Mouse (Mus musculus): ENCODE measurements around the gene E130208F15Rik. TPM values are rescaled to one million over a fixed set of nuclear protein-coding genes. Genes with fewer than 3 reads are reported as not detected.

Gene E130208F15Rik
- polyA plus RNA-seq, 1 experiment from 2014 or later = 3.7 TPM

DNA sequence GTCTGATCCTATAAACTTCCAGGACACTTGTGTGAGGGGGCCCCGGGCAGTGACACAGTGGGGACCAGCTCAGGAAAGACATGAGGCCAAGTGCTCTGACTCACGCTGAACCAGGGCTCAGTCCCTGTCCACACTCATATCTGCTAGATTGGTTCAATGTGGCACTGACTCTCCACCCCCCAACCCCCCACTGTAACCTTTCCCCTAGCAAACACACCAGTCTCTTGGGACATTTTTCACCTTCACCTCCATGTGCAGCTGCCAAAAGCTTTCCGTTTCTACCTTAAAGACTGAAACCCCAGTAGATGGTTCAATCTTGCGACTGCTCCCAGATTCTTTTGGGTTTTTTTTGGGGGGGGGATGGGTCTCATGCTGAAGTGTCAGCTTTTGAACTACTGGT lies 32.5 kb downstream of the E130208F15Rik start:
- Histone ChIP-seq H3K4me1 (replicated peaks) (peaks cover 20% of the 10 kb centered on the region), H3K4me3 (no peak overlapping the region), H3K27me3 (ENCODE audit: insufficient read depth, poor library complexity, severe bottlenecking) (peaks cover 8% of the 10 kb centered on the region), H3K36me3 (peaks cover 33% of the 10 kb centered on the region), H3K27ac (no peak overlapping the region), H3K9me3 (no peaks in the 10 kb centered on the region)
- WGBS = 72% methylated on average over 4 of the region's 4 CpGs
- DNase-seq (ENCODE audit: low spot score) = no peak

DNA sequence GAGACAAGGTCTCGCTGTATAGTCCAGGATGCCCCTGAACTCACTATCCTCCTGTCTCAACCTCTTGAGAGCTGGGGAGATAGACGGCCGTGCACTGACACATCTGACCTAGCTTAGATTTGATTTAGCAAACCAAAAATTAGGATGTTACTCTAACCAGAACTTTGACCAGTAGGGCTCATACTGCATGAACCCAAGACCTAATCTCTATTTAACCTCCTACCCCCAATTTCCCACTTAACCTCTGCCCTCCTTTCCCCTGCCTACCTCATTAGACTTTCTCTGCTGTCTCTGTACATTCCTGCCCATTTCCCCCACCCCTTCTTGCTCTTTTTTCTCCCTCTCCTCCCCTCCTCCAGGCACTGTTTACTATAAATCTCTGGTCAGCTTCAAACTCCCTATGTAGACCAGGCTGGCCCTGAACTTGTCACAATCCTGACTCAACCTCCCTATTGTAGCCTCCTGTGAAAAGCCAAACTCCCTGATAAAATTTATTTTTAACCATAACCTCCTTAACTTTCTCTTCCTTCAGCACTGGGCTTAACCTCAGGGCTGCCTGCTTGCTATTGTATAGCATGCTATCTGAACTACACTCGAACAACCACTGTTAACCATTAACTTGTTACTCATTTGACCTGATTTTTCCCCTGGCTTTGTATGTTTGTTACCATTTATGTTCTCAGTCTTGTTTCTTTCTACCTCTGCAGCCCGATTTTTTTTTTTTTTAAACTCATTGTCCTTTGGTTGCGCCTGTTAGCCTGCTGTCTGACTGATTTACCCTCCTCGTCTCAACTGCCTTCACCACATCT lies 37.0 kb downstream of the E130208F15Rik start:
- Histone ChIP-seq H3K27ac (no peak overlapping the region), H3K9me3 (no peaks in the 10 kb centered on the region; the same call in 1 of the 2 replicates), H3K4me1 (replicated peaks) (peaks cover 61% of the 10 kb centered on the region), H3K36me3 (peaks cover 51% of the 10 kb centered on the region), H3K27me3 (ENCODE audit: insufficient read depth, poor library complexity, severe bottlenecking) (no peaks in the 10 kb centered on the region), H3K4me3 (no peak overlapping the region)
- 76% methylated on average over 7 of the region's 7 CpGs for WGBS
- no peak for DNase-seq (ENCODE audit: low spot score)

- Histone ChIP-seq H3K27ac (no peak overlapping the region), H3K4me3 (no peak overlapping the region; the same call in 1 of the 2 replicates), H3K27me3 (ENCODE audit: insufficient read depth, poor library complexity, severe bottlenecking) (peaks cover 7% of the 10 kb centered on the region), H3K36me3 (peaks cover 51% of the 10 kb centered on the region), H3K4me1 (replicated peaks) (peaks cover 56% of the 10 kb centered on the region), H3K9me3 (no peaks in the 10 kb centered on the region; the same call in 1 of the 2 replicates)
- 81% methylated on average over 31 of the region's 31 CpGs for WGBS
- no peak for DNase-seq (ENCODE audit: low spot score)
Measured at GRCm38 (mm10) chr7:30359276-30359865, 37.8 kb downstream of the E130208F15Rik start.

- DNase-seq (ENCODE audit: low spot score) = no peak
- no peak overlapping the region for H3K4me3 ChIP-seq
- peaks cover 54% of the 10 kb centered on the region for H3K4me1 ChIP-seq (replicated peaks)
Measured at GRCm38 (mm10) chr7:30360028-30360427, 38.5 kb downstream of the E130208F15Rik start.

GRCm38 (mm10) chr7:30362652-30363343 lies 41.3 kb downstream of the E130208F15Rik start, which contains the start of gene Lrfn3:
Lrfn3 (minus strand) TSS chr7:30362772.
- H3K4me3 ChIP-seq = peak within 1 kb of the TSS; percentile 89
- peak within 1 kb of the TSS; percentile 91 for H3K27ac ChIP-seq
- 1% methylated on average over 51 of the region's 55 CpGs for WGBS
- peaks cover 20% of the 10 kb centered on the region for H3K36me3 ChIP-seq
- H3K27me3 ChIP-seq (ENCODE audit: insufficient read depth, poor library complexity, severe bottlenecking) = peaks cover 28% of the 10 kb centered on the region
- DNase-seq (ENCODE audit: low spot score) = peak; percentile 78
- H3K4me1 ChIP-seq (replicated peaks) = peaks cover 54% of the 10 kb centered on the region
- no peaks in the 10 kb centered on the region; the same call in 1 of the 2 replicates for H3K9me3 ChIP-seq

More at GRCm38 (mm10) chr7:30360028-30360427, 38.5 kb downstream of the E130208F15Rik start:
- WGBS = 94% methylated on average over 17 of the region's 17 CpGs
- H3K27me3 ChIP-seq (ENCODE audit: insufficient read depth, poor library complexity, severe bottlenecking) = peaks cover 14% of the 10 kb centered on the region
- H3K9me3 ChIP-seq = no peaks in the 10 kb centered on the region; the same call in 1 of the 2 replicates
- no peak overlapping the region for H3K27ac ChIP-seq
- H3K36me3 ChIP-seq = peaks cover 45% of the 10 kb centered on the region

DNA sequence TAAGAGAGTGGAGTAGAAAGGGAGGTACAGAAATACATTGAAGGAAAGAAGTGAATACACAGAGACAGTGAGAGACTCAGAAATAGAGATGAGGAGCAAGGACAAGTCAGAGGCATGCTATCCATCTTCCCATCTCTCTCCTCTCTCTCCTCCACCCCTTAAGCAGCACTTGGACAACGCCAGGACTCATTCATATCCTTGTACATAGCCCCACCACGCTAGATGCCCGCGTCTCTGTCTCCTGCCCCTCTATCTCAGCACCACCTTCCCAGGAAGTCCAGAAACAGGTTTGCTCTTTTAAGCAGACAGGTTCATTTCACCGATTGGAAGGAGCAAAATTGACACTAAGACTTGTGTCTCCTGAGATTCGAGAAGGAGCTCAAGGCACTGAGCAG lies 41.8 kb downstream of the E130208F15Rik start:
- Histone ChIP-seq H3K4me1 (replicated peaks) (peaks cover 50% of the 10 kb centered on the region), H3K9me3 (no peaks in the 10 kb centered on the region; the same call in 1 of the 2 replicates), H3K27me3 (ENCODE audit: insufficient read depth, poor library complexity, severe bottlenecking) (peaks cover 28% of the 10 kb centered on the region), H3K4me3 (peak overlapping the region; percentile 89), H3K27ac (peak overlapping the region; percentile 91), H3K36me3 (peaks cover 20% of the 10 kb centered on the region)
- DNase-seq (ENCODE audit: low spot score) = no peak
- 66% methylated on average over 6 of the region's 6 CpGs for WGBS

- peaks cover 14% of the 10 kb centered on the region for H3K4me1 ChIP-seq (replicated peaks)
- no peak overlapping the region for H3K4me3 ChIP-seq
- 72% methylated on average over 2 of the region's 2 CpGs for WGBS
- no peak for DNase-seq (ENCODE audit: low spot score)
- H3K27me3 ChIP-seq (ENCODE audit: insufficient read depth, poor library complexity, severe bottlenecking) = peaks cover 28% of the 10 kb centered on the region
- no peak overlapping the region for H3K27ac ChIP-seq
- H3K36me3 ChIP-seq = no peaks in the 10 kb centered on the region
- H3K9me3 ChIP-seq = no peaks in the 10 kb centered on the region
Measured at GRCm38 (mm10) chr7:30367466-30367865, 45.9 kb downstream of the E130208F15Rik start.

Other genes starting within 250 kb of the E130208F15Rik start
- 6.9 and 8.2 TPM in 2 replicates for gene Zfp82, start 248.8 kb upstream of the E130208F15Rik start, polyA plus RNA-seq (2016; fragmentation: Nextera tagmentation; extraction: Ambion mirVana)
- gene Gm26920, start 231.3 kb upstream of the E130208F15Rik start, polyA plus RNA-seq (2016; fragmentation: Nextera tagmentation; extraction: Ambion mirVana) = 1.6 and 1.9 TPM in 2 replicates
- gene Zfp566, start 231.2 kb upstream of the E130208F15Rik start, polyA plus RNA-seq (2016; fragmentation: Nextera tagmentation; extraction: Ambion mirVana) = 14.5 and 14.9 TPM in 2 replicates
- gene Zfp260, start 227.0 kb upstream of the E130208F15Rik start, polyA plus RNA-seq (2016; fragmentation: Nextera tagmentation; extraction: Ambion mirVana) = 93.1 and 122 TPM in 2 replicates
- 9.8 and 11.2 TPM in 2 replicates for gene Zfp382, start 199.8 kb upstream of the E130208F15Rik start, polyA plus RNA-seq (2016; fragmentation: Nextera tagmentation; extraction: Ambion mirVana)
- gene Zfp146, start 152.0 kb upstream of the E130208F15Rik start, polyA plus RNA-seq (2016; fragmentation: Nextera tagmentation; extraction: Ambion mirVana) = 10.5 and 17.2 TPM in 2 replicates
- 3.8 and 8.2 TPM in 2 replicates for gene Cox7a1, start 137.6 kb upstream of the E130208F15Rik start, polyA plus RNA-seq (2016; fragmentation: Nextera tagmentation; extraction: Ambion mirVana)
- 65.1 and 72.5 TPM in 2 replicates for gene Capns1, start 122.9 kb upstream of the E130208F15Rik start, polyA plus RNA-seq (2016; fragmentation: Nextera tagmentation; extraction: Ambion mirVana)
- gene Polr2i, start 89.8 kb upstream of the E130208F15Rik start, polyA plus RNA-seq (2016; fragmentation: Nextera tagmentation; extraction: Ambion mirVana) = 167 and 177 TPM in 2 replicates
- gene Tbcb, start 89.5 kb upstream of the E130208F15Rik start, polyA plus RNA-seq (2016; fragmentation: Nextera tagmentation; extraction: Ambion mirVana) = 276 and 312 TPM in 2 replicates
- not detected in 2 replicates for gene Ovol3, start 86.0 kb upstream of the E130208F15Rik start, polyA plus RNA-seq (2016; fragmentation: Nextera tagmentation; extraction: Ambion mirVana)
- 0.25 and 0.50 TPM in 2 replicates for gene Thap8, start 41.6 kb upstream of the E130208F15Rik start, polyA plus RNA-seq (2016; fragmentation: Nextera tagmentation; extraction: Ambion mirVana)
- gene Wdr62, start 41.3 kb upstream of the E130208F15Rik start, polyA plus RNA-seq (2016; fragmentation: Nextera tagmentation; extraction: Ambion mirVana) = 16.6 and 19.8 TPM in 2 replicates
- 53.4 and 82.3 TPM in 2 replicates for gene Clip3, start 30.0 kb upstream of the E130208F15Rik start, polyA plus RNA-seq (2016; fragmentation: Nextera tagmentation; extraction: Ambion mirVana)
- gene Alkbh6, start 13.0 kb upstream of the E130208F15Rik start, polyA plus RNA-seq (2016; fragmentation: Nextera tagmentation; extraction: Ambion mirVana) = 93.6 and 117 TPM in 2 replicates
- gene Syne4, start 6.9 kb upstream of the E130208F15Rik start, polyA plus RNA-seq (2016; fragmentation: Nextera tagmentation; extraction: Ambion mirVana) = 26.8 and 28.1 TPM in 2 replicates
- 19.6 and 23.1 TPM in 2 replicates for gene Sdhaf1, start 2.2 kb downstream of the E130208F15Rik start, polyA plus RNA-seq (2016; fragmentation: Nextera tagmentation; extraction: Ambion mirVana)
- 5.5 and 7.8 TPM in 2 replicates for gene Lrfn3, start 41.0 kb downstream of the E130208F15Rik start, polyA plus RNA-seq (2016; fragmentation: Nextera tagmentation; extraction: Ambion mirVana)
- gene Tyrobp, start 92.0 kb downstream of the E130208F15Rik start, polyA plus RNA-seq (2016; fragmentation: Nextera tagmentation; extraction: Ambion mirVana) = 16.9 and 27.9 TPM in 2 replicates
- gene Hcst, start 98.1 kb downstream of the E130208F15Rik start, polyA plus RNA-seq (2016; fragmentation: Nextera tagmentation; extraction: Ambion mirVana) = 0.55 and 0.57 TPM in 2 replicates
- 1.5 and 1.7 TPM in 2 replicates for gene Nfkbid, start 100.0 kb downstream of the E130208F15Rik start, polyA plus RNA-seq (2016; fragmentation: Nextera tagmentation; extraction: Ambion mirVana)
- 69.7 and 184 TPM in 2 replicates for gene Aplp1, start 123.8 kb downstream of the E130208F15Rik start, polyA plus RNA-seq (2016; fragmentation: Nextera tagmentation; extraction: Ambion mirVana)
- gene Kirrel2, start 135.9 kb downstream of the E130208F15Rik start, polyA plus RNA-seq (2016; fragmentation: Nextera tagmentation; extraction: Ambion mirVana) = 11.8 and 35.0 TPM in 2 replicates
- 1.7 and 4.2 TPM in 2 replicates for gene Nphs1, start 136.6 kb downstream of the E130208F15Rik start, polyA plus RNA-seq (2016; fragmentation: Nextera tagmentation; extraction: Ambion mirVana)
- gene Prodh2, start 171.9 kb downstream of the E130208F15Rik start, polyA plus RNA-seq (2016; fragmentation: Nextera tagmentation; extraction: Ambion mirVana) = 0.40 TPM in 1 of 2 replicates, not detected in the other
- gene Arhgap33, start 213.3 kb downstream of the E130208F15Rik start, polyA plus RNA-seq (2016; fragmentation: Nextera tagmentation; extraction: Ambion mirVana) = 40.1 and 79.4 TPM in 2 replicates
- gene Hspb6, start 230.4 kb downstream of the E130208F15Rik start, polyA plus RNA-seq (2016; fragmentation: Nextera tagmentation; extraction: Ambion mirVana) = 4.1 and 5.3 TPM in 2 replicates
- gene Proser3, start 230.6 kb downstream of the E130208F15Rik start, polyA plus RNA-seq (2016; fragmentation: Nextera tagmentation; extraction: Ambion mirVana) = 13.8 and 15.1 TPM in 2 replicates
- 47.6 and 50.2 TPM in 2 replicates for gene Lin37, start 238.1 kb downstream of the E130208F15Rik start, polyA plus RNA-seq (2016; fragmentation: Nextera tagmentation; extraction: Ambion mirVana)
- gene U2af1l4, start 241.6 kb downstream of the E130208F15Rik start, polyA plus RNA-seq (2016; fragmentation: Nextera tagmentation; extraction: Ambion mirVana) = 96.0 and 106 TPM in 2 replicates
- gene Gm49396, start 241.6 kb downstream of the E130208F15Rik start, polyA plus RNA-seq (2016; fragmentation: Nextera tagmentation; extraction: Ambion mirVana) = 16.4 and 16.9 TPM in 2 replicates
- gene Psenen, start 241.9 kb downstream of the E130208F15Rik start, polyA plus RNA-seq (2016; fragmentation: Nextera tagmentation; extraction: Ambion mirVana) = 131 and 140 TPM in 2 replicates
- gene Igflr1, start 243.7 kb downstream of the E130208F15Rik start, polyA plus RNA-seq (2016; fragmentation: Nextera tagmentation; extraction: Ambion mirVana) = 6.2 and 6.7 TPM in 2 replicates